Mouse (Mus musculus) left cerebral cortex, postnatal 36 days (tissue): Measurements from ENCODE around the gene Cirbp. TPM values are rescaled to one million over a fixed set of nuclear protein-coding genes. Genes with fewer than 3 reads are reported as not detected.
A peak's percentile ranks its signal among the peaks of the same experiment; 100 is the strongest.
"Not testable (repeated sequence)": the region's sequence is repeated elsewhere in the genome, so short reads cannot be mapped to it uniquely, and the experiment has no call there.

Source experiments
- DNase-seq, 2 experiments: peaks; one replicate each; pipeline ENCODE4 v3.0.0; 2021 to 2022; ENCODE audit warnings: low spot score in 2 of 2, mixed read lengths in 1 of 2
- intact Hi-C: fragments of 180-260 bp; cut with DNase I; formaldehyde crosslinking; loops from one replicate; pipeline ENCODE4 v1.15.1; 2025
- total RNA-seq, 2 experiments: library from RNA; stranded (reverse); gene quantifications; 2 replicates each; pipeline ENCODE4 v1.2.3; 2021

The Cirbp gene
- total RNA-seq, 2 experiments from 2014 or later, result 94.7 to 96.7 TPM

- intact Hi-C loops, result no loop called here
Observed at GRCm38 (mm10) chr10:80196778-80197581, 31.2 kb downstream of the Cirbp start.

DNA sequence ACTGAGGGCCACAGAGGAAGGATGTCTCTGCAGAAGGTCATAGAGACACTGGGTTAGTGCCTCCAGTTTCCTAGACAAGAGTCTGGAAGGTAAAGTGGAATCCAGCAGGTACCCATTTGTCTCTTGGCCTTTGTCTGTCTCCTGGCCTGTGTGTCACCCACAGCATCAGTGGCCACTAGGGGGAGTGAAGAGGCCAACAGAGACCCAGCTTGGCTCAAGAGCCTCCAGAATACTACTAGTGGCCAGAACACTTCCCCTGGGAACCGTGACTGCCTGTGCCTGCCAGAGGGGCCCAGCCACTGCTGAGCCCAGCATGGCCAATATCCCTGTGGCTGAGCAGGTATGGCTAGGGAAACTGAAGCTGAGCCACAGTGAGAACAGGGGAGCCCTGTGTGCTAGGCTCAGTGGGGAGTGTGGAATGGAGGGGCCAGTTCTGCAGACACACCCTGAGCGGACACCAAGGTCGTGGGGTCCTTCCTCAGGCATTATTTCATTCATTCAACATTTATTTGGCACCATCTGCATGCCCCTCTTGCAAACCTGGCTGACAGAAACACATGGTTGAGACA lies 33.7 kb downstream of the Cirbp start:
- intact Hi-C loops, result no loop called here
- DNase-seq, result peak in 1 of 2 experiments; percentile 59

More at GRCm38 (mm10) chr10:80196778-80197581, 31.2 kb downstream of the Cirbp start:
- DNase-seq, result no peak

DNA sequence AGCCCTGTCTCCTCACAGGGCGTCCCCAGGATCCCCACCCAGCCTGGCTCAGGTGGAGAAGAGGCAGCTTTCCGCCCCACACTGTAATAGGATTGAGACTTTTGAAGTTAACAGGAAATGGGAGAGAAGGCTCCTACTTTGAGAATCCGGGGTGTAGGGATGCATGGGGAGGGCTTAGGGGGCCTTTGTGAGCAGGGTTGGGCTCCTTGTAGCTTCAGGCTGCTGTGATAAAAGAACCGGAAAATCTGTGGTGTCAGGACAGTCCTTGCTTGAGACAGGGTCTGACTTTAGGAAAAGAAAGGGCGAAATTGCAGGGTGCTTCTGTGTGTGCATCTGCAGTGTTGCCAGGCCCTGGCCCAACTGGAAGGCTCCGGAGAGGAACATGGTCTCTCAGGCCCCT lies 34.7 kb downstream of the Cirbp start:
- no peak for DNase-seq
- intact Hi-C loops, result no loop called here

GRCm38 (mm10) chr10:80204055-80204454 lies 38.3 kb downstream of the Cirbp start:
- intact Hi-C loops, result no loop called here
- DNase-seq, result no peak

- intact Hi-C loops, result no loop called here
- no peak for DNase-seq
Observed at GRCm38 (mm10) chr10:80207201-80207600, 41.4 kb downstream of the Cirbp start.

DNA sequence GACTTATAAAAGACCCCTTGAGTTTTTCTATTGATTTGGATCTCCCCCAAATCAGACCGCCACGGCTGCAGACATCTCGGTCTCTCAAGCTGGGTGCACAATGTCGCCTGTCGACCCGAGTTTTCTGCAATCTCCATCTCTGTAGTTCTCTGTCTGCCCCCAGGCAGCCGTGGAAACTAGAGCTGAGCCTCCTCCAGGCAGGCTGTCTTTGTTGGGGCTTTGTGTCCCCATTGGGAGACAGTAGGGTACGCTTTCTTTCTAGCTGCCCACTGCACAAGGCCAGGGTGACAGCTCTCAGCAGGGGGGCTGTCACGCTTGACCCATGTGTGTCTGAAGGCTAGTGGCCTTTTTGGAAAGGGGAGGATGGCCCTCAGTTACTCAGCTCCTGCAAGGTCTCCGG lies 41.9 kb downstream of the Cirbp start:
- intact Hi-C loops, result no loop called here
- DNase-seq, result no peak

GRCm38 (mm10) chr10:80208248-80208647 lies 42.5 kb downstream of the Cirbp start:
- intact Hi-C loops, result no loop called here
- DNase-seq, result no peak

DNA sequence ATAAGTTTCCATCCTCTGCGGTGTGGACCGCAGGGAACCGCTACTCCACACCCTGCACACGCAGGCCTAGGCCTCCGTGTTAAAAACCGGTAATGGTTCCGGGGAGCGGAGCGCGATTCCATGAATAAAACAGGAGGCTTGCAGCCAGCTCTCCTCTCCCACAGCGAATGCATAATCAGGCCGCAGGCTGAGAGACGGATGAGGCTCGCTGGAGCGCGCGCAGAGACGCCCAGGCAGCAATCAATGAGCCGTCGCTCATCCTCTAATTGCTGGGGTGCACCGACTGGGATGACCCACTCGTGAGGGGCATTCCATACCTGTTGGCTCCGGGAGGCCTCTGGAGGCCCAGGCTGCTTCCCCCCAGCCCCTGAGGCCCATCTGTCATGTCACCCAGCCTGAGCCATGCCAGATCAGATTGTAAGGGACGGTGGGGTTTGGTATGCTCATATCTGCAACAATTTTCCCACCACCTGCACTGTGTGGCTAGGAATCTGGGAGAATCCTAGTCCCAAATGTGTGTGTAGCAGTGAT lies 43.1 kb downstream of the Cirbp start:
- intact Hi-C loops, result no loop called here
- peak; percentile 28 to 45 for DNase-seq

DNA sequence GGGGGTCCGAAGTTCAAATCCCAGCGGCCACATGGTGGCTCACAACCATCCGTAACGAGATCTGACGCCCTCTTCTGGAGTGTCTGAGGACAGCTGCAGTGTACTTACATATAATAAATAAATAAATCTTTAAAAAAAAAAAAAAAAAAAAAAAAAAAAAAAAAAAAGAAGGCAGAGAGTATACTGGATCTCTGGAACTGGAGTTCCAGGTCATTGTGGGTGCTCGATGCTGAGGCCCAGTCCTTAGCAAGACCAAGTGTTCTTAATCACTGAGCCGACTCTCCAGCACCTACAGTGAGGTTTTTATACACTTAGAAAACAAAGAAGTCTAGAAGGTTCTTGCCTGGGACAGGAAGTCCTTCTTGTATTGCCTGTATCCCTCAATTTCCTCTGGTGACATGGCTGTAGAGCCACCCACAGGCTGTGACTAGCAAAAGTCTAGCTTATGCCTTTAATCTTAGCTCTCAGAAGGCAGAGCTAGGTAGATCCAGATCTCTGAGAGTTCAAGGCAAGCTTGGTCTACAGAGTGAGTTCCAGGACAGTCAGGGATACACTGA lies 45.8 kb downstream of the Cirbp start:
- DNase-seq, intact Hi-C loops: not testable (repeated sequence)

DNA sequence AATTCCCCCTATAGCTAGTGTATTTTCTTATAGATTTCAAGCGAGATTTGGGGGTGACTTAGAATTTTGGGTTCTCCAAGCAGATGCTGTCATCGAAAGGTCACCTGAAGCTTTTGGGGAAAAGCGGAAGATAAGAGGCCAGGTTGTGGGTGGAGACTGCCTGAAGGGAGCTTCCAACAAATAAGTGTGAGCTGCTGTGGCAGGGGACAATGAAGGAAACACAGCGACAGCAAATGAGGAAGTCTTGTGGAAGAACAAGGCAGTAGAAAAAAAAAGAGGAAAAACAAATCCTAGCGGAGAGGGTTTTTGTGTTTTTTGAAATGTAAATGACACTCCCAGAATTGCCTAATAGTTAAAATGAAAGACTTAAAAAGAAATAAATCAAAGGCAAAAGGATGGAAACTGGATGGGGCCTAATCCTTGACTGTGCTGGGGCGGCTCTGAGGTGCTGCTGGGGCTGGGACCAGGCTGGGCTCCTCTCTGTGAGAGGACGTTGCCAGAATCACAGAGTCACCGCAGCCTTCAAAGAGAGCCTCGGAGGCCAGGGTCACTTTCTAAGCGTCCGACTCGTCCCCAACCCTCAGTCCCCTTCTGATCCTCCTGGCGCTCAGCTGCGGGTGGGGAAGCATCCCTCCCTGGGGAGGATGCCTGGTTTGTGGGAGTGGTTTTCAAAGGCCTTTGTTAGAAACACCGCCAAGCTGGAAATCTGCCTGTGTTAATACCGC lies 49.4 kb downstream of the Cirbp start:
- intact Hi-C loops, result no loop called here
- no peak for DNase-seq

GRCm38 (mm10) chr10:80220676-80221075 lies 54.9 kb downstream of the Cirbp start:
- DNase-seq, result no peak
- intact Hi-C loops, result no loop called here

Other genes with a start within 250 kb of the Cirbp start
- gene Kiss1r, start 249.0 kb upstream of the Cirbp start, total RNA-seq, result 1 to 10 TPM; 6.7 to 8.2 TPM
- 100 to 1,000 TPM; 349 to 368 TPM for gene R3hdm4, start 244.8 kb upstream of the Cirbp start, total RNA-seq
- gene Arid3a, start 238.9 kb upstream of the Cirbp start, total RNA-seq, result 1 to 10 TPM; 6.3 to 6.5 TPM
- gene Wdr18, start 205.8 kb upstream of the Cirbp start, total RNA-seq, result 10 to 100 TPM; 44.2 to 46.3 TPM
- gene Grin3b, start 195.3 kb upstream of the Cirbp start, total RNA-seq, result under 1 TPM in 1 of 2 experiments, not detected in 1; 0.10 TPM
- gene Tmem259, start 181.7 kb upstream of the Cirbp start, total RNA-seq, result 100 to 1,000 TPM; 122 TPM
- 1 to 10 TPM; 4.7 to 7.6 TPM for gene Cnn2, start 177.4 kb upstream of the Cirbp start, total RNA-seq
- 10 to 100 TPM; 10.3 to 13.0 TPM for gene Abca7, start 169.5 kb upstream of the Cirbp start, total RNA-seq
- 1 to 10 TPM; 3.3 to 5.3 TPM for gene Arhgap45, start 149.3 kb upstream of the Cirbp start, total RNA-seq
- 10 to 100 TPM; 69.2 to 83.6 TPM for gene Polr2e, start 126.2 kb upstream of the Cirbp start, total RNA-seq
- gene Gpx4, start 118.8 kb upstream of the Cirbp start, total RNA-seq, result 100 to 1,000 TPM; 468 to 559 TPM
- 10 to 100 TPM; 14.5 to 25.5 TPM for gene Sbno2, start 60.4 kb upstream of the Cirbp start, total RNA-seq
- 100 to 1,000 TPM in 1 of 2 experiments, 10 to 100 TPM in 1; 94.4 to 100 TPM for gene Stk11, start 50.2 kb upstream of the Cirbp start, total RNA-seq
- gene Atp5d, start 27.4 kb upstream of the Cirbp start, total RNA-seq, result 100 to 1,000 TPM; 334 to 384 TPM
- gene Cbarp, start 25.1 kb upstream of the Cirbp start, total RNA-seq, result 100 to 1,000 TPM; 431 to 463 TPM
- gene Midn, start 17.7 kb upstream of the Cirbp start, total RNA-seq, result 10 to 100 TPM; 76.2 to 78.8 TPM
- 1 to 10 TPM; 7.5 to 7.6 TPM for gene 1600002K03Rik, start 7.0 kb downstream of the Cirbp start, total RNA-seq
- 1 to 10 TPM; 8.9 to 9.0 TPM for gene Efna2, start 13.5 kb downstream of the Cirbp start, total RNA-seq
- gene Mum1, start 60.4 kb downstream of the Cirbp start, total RNA-seq, result 10 to 100 TPM; 35.9 to 43.8 TPM
- gene Ndufs7, start 83.1 kb downstream of the Cirbp start, total RNA-seq, result 100 to 1,000 TPM; 185 to 213 TPM
- gene Gamt, start 95.0 kb downstream of the Cirbp start, total RNA-seq, result 10 to 100 TPM; 22.5 to 43.9 TPM
- gene Dazap1, start 95.5 kb downstream of the Cirbp start, total RNA-seq, result 10 to 100 TPM; 71.7 to 99.0 TPM
- 100 to 1,000 TPM; 799 to 946 TPM for gene Rps15, start 126.5 kb downstream of the Cirbp start, total RNA-seq
- 100 to 1,000 TPM; 105 to 116 TPM for gene Apc2, start 130.0 kb downstream of the Cirbp start, total RNA-seq
- 10 to 100 TPM; 26.6 to 30.1 TPM for gene 2310011J03Rik, start 154.6 kb downstream of the Cirbp start, total RNA-seq
- gene Pcsk4, start 163.5 kb downstream of the Cirbp start, total RNA-seq, result 1 to 10 TPM; 4.9 to 6.2 TPM
- 10 to 100 TPM; 10.6 to 11.5 TPM for gene Reep6, start 164.0 kb downstream of the Cirbp start, total RNA-seq
- gene Adamtsl5, start 182.4 kb downstream of the Cirbp start, total RNA-seq, result 10 to 100 TPM in 1 of 2 experiments, 1 to 10 TPM in 1; 7.5 to 10.0 TPM
- 10 to 100 TPM; 16.9 to 33.1 TPM for gene Plk5, start 190.5 kb downstream of the Cirbp start, total RNA-seq
- gene Mex3d, start 221.7 kb downstream of the Cirbp start, total RNA-seq, result 10 to 100 TPM; 18.1 to 23.4 TPM
- 100 to 1,000 TPM; 147 to 150 TPM for gene Mbd3, start 233.6 kb downstream of the Cirbp start, total RNA-seq
- gene Uqcr11, start 240.8 kb downstream of the Cirbp start, total RNA-seq, result 100 to 1,000 TPM; 411 to 444 TPM